Comparison of ENCODE assay signal across 18 mouse cellular contexts in genomic region chr11:52458281-52458680, GRCm38 (mm10).
"Had no signal": no experiment of that assay in that cellular context is flagged by ENCODE, and none has a peak within 500 bp of the region (broad histone marks: within the 10 kb centered on the region; RNA-seq: fewer than 3 reads in every experiment).

No protein-coding gene starts in this region.

- H3K36me3 ChIP-seq: kidney, embryonic 15.5 days; limb, embryonic 13.5 days; liver, embryonic 13.5 days; midbrain, embryonic 15.5 days; neural tube, embryonic 13.5 days; stomach, embryonic 15.5 days had no signal

- DNase-seq: kidney, adult 11 months; kidney, adult 8-10 months; kidney, postnatal 14 days; kidney, postnatal 4 days; left cerebral cortex, postnatal 4 days; liver, embryonic 13.5 days; lung, adult 2 months; lung, postnatal 14 days; lung, postnatal 4 days; right cerebral cortex, adult 18-20 months; spleen, adult 18-20 months; thymus, adult 18-20 months; thymus, postnatal 36 days had no signal

- H3K27ac ChIP-seq: kidney, embryonic 15.5 days; limb, embryonic 13.5 days; liver, embryonic 13.5 days; midbrain, embryonic 15.5 days; neural tube, embryonic 13.5 days; stomach, embryonic 15.5 days had no signal

- H3K9me3 ChIP-seq: kidney, embryonic 15.5 days; limb, embryonic 13.5 days; liver, embryonic 13.5 days; midbrain, embryonic 15.5 days; neural tube, embryonic 13.5 days; stomach, embryonic 15.5 days had no signal

- H3K27me3 ChIP-seq: limb, embryonic 13.5 days; liver, embryonic 13.5 days; midbrain, embryonic 15.5 days; neural tube, embryonic 13.5 days; stomach, embryonic 15.5 days had no signal

- H3K4me1 ChIP-seq: limb, embryonic 13.5 days; liver, embryonic 13.5 days; midbrain, embryonic 15.5 days; stomach, embryonic 15.5 days had no signal

- ATAC-seq: midbrain, embryonic 15.5 days had no signal

- H3K4me3 ChIP-seq: kidney, embryonic 15.5 days; limb, embryonic 13.5 days; liver, embryonic 13.5 days; midbrain, embryonic 15.5 days; neural tube, embryonic 13.5 days; stomach, embryonic 15.5 days had no signal
